Mouse (Mus musculus) mouse trophoblast stem cell (cell line): ENCODE data around the gene Sept1.

Experiments used
- in situ Hi-C, 2 experiments: fragments of 300-500 bp; cut with MseI, MboI; formaldehyde crosslinking; loops; 2 replicates in 1 of 2; 3 replicates in 1 of 2; pipeline ENCODE4 v1.15.1; 2025

Sept1 gene

DNA sequence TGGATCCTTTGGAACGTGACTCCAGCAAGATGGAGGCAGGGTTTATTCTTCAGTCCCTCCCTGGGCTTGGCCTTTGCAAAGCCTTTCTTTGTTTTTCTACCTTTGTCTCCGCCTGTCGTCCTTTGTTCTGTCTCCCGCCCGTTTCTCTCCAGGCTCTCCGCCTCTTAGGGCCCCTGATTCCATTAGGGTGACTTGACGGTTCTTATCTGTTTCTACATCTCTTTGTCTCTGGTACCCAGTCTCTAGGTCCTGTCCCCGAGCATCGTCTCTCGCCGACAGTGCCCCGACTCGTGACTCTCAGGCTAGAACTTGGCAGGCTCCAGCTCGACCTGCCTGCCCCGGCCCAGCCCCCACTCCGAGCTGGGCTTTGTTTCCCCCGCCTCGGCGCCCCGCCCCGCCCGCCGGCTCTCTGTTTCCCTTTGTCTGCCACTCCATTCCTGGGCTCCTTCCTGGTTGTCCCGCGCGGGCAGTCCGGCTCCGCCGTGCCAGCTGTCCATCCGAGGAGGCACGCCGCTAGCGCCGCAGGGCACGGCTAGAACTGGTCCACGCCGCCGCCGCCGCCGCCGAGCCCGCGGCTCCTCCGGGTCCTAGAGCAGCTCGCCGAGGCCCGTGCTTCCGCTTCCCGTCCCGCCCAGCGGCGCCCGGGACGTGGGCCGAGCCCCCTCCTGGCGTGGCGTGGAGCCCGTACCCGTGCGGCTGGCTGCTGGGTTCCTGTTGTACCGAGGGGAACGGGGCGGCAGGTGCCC, at the start of gene Sept1, which contains the start of gene Zfp553:
Gene Sept1, minus strand, starts transcription at position 509 of the 746 bp plus-strand sequence.
Gene Zfp553, plus strand, starts transcription at position 440 of the 746 bp plus-strand sequence.
- in situ Hi-C loops = no loop called here

DNA sequence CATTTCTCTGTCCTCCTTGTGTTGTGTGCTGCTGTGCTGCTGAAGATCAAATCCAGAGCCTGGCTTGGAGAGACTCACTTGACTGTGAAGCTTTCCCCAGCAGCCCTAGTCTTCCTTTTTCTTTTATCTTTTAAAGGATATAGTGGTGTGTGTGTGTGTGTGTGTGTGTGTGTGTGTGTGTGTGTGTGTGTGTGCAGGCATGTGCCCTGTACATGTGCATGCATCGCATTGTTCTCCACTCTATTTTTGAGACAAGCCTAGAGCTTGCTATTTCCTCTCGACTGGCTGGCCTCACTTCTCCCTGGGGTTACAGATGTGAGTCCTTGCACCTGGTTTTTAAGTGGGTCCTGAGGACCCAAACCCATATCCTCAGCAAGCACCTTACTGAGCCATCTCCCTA, 49.3 kb upstream of the Sept1 start:
- in situ Hi-C loops = no loop called here

DNA sequence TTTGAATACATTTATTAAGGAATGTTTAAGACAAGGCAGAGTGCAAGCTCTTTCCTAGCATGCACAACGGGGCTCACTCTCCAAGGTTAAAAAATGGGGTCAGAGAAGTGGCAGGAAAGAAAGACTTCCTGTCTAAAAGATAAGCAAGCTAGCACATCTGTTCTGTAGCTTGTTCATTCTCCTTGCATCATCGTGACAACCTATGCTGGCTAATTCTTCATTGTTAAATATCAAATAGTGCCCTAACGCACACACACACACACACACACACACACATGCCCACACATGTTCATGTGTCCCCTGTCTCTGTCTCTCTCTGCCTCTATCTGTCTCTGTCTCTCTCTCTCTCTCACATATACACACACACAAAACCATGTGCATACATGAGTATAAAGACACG, 48.2 kb upstream of the Sept1 start:
- in situ Hi-C loops = no loop called here

DNA sequence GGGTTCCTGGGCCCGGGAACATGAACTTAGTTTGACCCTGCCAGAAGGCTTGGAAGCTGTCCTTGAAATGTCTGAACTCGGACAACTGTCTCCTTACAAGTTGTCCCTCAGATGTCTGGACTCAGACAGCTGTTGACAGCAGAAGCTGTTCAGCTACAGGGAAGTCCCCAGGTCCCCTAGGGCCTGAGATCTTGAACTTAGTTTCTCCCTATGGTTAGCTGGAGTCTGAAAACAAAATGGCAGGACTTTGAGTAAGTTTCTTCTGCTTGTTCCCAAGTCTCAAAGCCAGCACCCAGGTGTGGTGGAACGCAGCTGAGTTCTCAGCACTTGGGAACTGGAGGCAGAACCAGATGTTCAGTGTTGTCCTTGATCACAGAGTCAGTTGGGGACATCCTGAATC, 47.2 kb upstream of the Sept1 start:
- in situ Hi-C loops = no loop called here

DNA sequence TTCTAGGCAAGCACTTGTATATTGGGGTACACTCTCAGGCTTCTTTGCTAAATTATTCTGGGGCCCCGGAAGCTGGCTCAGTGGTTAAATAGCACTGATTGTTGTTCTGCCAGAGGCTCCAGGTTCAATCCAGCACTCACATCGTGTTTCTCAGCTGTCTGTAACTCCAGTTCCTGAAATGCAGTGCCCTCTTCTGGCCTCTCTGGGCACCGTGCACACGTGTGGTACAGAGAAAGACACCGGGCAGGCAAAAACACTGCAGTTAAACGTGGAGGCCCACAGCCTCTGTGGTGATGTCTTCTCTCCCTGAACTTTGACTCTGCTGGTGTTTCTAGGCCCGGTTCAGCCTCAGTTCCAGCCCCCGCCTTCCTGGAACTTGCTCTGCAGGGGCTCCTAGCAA, 45.4 kb upstream of the Sept1 start:
- in situ Hi-C loops = no loop called here

DNA sequence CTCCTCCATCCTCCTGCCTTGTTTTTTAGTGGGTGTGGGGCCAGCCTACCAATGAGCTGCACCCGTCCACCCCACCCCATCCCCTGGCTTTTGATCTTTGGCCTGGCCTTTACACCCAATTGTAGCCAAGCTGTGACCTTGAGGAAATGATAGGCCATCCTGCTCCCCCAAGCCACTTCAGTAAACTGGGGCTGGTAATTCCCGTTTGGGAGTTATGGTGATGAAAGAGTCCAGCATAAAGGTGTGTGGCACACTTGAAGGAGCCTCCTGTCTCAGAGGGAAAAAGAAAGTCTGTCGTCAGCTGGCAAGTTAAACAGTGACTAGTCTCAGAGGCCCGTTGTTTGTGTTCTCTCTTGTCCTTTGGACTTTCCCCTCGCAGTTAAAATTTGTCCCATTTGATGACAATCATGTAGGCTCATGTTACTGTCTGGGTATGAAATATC, 43.6 kb upstream of the Sept1 start:
- in situ Hi-C loops = no loop called here

DNA sequence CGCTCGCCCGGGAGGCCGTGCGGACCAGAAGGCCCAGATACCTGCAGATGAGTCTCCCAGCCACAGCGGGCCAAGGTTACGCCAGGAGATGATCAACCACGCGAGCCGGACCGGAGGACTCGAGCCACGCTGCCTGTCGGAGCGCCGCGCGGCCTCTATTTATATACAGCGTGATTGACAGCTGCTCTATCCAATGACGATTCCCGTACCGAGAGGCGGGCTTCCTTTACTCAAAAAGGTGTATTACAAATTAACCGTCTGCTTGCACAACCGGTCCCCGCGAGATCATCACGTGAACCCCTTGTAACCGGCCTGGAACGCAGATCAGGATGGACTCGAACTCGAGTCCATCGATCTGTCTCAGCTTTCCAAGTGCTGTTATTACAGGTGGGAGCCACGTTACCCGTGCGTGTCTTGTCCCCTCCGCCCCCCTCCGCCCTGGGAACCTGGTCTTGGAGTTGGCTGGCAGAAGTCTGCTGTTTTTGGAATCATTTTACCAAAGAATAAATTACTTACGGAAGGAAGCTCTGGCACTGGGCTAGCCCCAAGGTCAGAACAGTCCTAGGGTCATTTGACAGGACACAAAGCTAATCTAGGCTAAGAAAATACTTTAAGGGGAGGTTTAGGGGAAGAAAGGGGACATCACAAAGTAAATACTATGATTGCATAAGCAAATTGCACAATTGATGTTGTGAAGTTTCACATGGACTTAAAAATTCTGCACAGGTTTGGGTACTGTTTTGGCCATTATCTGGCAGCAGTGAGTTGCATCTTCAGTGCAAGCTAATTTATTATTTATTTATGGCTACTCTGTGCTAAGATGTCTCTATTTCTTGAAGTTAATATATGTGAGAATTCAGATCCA, 41.2 kb upstream of the Sept1 start, which contains the start of gene Sephs2:
Gene Sephs2, minus strand, starts transcription at position 131 of the 865 bp plus-strand sequence.
- in situ Hi-C loops = no loop called here

DNA sequence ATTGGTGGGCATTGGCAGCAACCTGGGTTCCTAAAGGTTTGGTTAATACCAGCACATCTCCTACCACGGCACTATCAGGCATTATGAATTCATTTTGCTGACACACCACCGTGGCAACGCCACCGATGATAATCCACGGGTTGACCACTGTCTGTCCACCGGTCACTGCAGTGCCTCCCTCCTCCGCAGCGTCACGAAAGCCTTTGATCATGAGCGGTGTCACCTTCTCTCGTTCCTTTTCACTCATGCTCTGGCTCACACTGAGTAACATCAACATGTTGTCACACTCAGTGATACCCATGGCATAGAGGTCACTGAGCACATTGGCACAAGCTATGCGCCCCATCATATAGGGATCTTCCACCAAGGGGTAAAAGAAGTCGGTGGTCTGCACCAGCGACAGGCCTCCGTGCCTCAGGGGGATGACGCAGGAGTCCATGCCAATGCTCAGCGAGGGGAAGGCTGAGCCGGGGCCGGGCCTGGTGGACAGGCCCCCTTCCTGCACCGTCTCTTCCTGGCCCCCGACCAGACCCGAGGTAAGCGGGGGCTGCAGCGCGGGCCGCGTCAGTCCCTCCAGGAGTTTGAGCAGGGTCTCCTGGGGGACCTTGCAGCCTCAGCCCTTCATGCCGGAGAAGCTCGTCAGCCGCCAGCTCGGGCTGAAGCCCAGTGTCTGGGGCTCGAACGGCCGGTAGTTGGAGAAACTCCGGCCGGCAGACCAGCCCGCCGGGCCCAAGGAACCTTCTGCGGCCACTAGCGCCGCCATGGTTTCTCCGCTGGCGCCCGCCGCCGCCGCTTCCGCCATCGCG, 40.4 kb upstream of the Sept1 start:
- in situ Hi-C loops = no loop called here

DNA sequence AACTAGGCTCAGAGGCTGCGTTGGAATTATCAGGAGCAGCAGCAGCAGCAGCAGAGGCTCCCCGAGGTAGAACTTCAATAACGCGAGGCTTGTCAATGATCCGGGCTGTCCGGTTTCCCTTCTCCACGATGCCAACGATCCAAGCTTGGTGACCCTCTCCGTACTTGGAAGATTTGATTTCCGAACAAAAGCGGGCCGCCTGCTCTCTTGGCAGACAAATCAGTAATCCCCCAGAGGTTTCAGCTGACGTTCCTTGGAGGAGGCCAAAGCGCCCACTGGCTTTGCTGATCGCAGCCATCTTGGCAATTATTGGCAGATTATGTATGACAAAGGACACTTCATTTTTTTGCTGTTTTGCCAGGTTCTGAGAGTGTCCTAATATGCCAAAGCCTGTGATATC, 39.6 kb upstream of the Sept1 start:
- in situ Hi-C loops = no loop called here

DNA sequence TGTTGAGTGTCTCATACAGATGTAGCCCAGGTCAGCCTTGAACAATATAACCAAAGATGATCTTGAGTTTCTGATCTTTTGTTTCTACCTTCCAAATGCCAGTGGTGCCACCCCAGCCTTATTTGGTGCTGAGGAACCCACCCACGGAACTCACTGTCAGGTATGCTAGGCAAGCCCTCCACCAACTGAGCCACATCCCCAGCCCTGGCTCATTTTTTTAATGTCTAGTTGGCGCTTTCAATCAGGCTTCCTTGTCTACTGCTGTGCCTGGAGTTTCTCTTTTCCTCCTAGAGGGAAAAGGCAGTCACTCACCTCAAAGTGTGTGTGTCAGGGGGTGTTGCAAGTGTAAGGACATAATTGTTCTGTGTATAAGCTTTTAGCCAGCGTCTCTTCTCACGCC, 38.2 kb upstream of the Sept1 start:
- in situ Hi-C loops = no loop called here

DNA sequence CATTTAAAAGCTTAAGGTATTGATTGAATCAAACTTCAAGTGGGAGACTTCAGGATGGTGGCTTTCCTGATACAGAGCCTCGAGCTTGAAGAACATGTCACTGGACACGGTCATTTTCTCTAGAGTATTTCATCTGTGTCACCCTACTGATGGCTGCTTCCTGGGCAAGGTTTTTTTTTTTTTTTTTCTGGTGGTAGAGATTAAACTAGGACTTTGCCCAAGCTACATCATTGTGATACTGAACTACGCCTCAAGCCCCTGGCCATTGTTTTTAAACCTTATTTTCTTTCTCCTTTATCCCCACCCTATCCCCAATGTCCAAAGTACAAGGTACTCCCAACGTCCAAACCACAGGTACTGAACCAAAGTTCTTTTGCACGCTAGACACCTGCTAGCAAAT, 37.7 kb upstream of the Sept1 start:
- in situ Hi-C loops = no loop called here

DNA sequence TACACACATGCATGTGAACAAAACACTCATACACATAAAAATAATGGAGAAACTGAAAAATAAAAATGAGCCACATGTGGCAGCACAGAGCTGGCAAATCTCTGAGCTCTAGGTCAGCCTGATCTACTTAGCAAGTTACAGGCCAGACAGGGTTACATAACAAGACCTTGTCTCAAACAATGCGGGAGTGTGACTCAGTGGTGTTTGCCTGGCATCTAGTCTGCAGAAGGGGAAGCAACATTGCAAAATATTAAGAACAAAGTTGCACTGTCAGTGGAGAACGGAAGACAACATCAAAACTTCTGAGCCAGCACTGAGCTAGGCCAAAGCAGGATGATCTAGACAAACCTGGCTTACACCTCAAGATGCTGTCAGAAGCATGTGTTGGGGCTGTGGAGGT, 37.3 kb upstream of the Sept1 start:
- in situ Hi-C loops = no loop called here

DNA sequence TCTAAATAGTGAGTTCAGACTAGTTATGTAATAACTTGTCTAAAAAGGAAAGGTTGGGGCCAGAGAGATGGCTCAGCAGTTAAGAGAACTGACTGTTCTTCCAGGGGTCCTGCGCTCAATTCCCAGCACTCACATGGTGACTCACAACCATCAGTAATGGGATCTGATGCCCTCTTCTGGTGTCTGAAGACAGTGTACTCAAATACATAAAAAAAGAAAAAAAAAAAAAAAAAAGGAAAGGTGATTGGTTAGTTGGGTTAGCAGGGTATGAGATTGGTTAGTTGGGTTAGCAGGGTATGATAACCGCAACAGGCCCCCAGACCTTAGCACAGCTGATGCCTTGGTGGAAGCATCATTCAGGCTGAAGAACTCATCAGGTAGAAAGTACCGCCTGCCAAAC, 30.6 kb upstream of the Sept1 start:
- in situ Hi-C loops = no loop called here

DNA sequence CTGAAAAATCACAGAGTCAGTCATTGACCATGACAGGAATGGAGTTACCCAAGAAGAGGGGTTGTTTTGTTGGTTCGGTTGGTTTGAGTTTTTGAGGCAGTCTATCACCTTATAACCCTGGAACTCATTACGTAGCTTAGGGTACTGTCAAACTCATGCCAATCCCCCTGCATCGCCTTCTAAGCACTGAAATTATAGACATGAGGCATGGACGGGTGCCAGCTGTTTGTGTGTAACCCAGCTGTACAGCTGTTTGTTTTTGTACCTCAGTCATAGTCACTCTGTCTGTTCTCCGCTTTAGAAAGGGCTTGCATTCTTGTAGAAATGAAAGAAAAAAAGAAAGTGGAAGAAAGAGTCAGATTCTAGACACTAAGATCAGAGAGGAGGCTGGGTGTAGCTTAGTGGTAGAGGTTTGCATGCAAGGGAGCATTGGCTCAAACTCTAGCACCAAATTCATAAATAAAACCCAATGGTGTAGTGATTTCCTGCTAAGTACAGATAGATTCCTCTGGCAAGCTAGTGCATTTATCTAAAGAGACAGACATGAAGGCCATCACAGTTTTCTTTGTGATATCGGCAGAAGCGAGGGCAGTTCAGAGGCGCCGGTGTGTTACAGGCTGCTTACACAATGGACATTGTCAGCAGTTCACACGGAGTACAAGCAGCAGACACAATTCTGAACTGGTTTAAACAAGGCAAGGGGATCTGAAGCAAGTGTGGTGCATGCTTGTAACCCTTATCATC, 29.5 kb upstream of the Sept1 start:
- in situ Hi-C loops = no loop called here

DNA sequence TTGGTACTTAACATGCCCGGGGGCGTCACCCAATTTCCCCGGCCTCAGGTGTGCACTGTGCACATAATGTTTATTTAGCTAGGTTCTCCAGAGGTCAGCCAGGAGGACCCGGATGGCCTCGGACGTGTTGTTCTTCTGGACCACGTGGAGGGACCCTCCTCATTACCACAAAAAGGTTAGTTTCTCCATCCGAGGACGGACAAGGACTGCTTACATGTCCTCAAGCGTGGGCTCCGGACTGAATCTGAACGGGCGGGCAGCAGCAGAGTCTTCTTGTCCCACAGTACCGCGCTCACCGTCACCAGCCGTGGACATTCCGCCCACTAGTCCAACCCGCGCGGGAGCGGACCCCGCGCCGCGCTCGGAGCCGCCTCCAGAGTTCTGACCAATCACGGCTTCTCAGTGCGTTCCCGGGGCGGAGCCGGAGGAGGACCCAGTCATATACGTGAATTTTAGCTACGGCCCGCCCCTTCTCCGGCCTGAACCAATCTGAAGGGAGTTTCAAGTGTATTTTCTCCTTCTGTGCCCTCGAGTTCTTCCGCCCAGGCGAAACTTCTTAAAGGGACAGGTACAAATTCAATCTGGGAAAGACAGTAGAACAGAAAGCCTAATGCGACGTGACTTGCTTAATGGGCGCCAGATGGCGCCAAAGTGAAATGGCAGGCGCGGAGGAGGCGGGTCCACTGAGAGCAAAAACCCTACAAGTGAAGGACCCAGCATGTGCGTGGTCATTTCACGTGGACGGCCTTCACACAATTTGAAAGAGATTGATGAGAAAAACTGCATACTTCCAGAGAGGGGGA, 27.6 kb upstream of the Sept1 start, which contains the start of gene Dctpp1:
Gene Dctpp1, minus strand, starts transcription at position 401 of the 803 bp plus-strand sequence.
- in situ Hi-C loops = no loop called here

DNA sequence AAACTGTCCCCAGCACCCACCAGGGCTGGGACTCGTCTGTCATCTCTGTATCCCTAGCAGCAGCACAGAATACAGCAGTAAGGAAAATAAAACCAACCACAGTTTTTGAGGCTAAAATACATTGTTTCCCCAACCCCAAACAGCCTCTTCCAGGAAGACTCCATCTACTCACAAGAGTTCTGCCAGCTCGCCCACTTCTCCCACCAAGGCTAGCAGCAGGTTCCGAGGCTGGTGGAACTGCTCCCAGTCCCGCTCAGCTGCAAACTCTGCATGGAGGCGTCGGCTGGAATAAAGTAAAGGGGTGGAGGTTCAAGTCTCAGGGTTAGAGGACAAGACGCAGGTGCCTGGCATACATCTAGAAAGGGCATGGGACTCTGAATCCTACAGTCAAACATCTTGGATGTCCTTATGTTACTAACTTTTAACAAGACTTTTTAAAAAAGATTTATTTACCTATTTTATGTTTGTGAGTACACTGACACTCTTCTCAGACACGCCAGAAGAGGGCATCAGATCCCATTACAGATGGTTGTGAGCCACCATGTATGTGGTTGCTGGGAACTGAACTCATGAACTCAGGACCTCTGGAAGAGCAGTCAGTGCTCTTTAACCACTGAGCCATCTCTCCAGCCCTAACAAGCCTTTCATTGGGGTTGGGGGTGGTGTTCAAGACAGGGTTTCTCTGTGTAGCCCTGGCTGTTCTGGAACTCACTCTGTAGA, 26.4 kb upstream of the Sept1 start:
- in situ Hi-C loops = no loop called here

DNA sequence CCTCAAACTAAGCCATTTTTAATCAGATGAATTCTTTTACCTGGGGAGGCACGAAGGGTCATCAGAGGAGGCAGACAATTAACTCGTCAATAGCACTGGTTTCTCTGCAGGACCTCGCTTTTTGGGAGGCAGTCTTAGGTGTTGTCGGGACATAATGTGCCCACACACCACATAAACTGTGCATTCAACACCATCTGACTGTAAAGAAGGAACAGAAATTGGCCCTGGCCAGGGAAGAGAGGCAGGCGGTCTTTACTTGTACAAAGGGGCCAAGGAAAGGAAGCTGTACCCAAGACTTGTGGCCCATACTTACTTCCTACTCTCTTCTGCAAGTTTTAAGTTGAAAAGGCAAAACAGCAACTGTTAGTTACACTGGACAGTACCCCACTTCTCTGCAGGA, 23.6 kb upstream of the Sept1 start:
- in situ Hi-C loops = no loop called here

DNA sequence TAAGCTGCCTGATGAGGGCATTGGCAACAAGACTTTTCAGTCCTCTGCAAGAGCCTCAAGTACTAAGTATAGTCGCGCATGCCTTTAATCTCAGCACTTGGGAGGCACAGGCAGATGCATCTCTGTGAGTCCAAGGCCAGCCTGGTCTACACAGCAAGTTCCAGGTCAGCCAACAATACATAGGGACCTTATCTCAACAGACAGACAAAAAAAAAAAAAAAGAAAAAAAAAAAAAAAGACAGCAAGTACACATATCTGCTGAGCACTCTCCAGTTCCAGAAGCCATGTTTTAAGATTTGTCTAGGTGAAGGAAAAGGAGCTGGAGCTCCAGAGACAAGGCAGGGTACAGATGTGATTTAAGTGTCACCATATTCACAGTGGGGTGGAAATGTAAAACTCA, 23.0 kb upstream of the Sept1 start:
- in situ Hi-C loops = no loop called here

DNA sequence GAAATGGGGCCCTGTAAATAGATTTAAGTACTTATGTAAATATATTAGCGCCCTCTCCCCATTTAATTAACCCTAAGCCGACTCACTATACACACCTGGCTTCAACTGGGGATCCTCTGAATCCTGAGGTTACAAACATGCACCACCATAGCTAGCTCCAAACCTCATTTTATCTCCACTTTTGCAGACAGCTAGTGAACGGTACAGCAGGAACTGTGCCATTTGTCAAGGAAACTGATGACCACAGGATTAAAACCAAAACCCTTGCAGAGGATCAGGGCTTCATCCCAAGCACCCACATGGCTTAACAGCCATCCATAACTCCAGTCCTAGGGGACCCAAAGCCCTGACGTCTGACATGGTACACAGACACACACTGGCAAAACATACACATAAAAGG, 22.1 kb upstream of the Sept1 start:
- in situ Hi-C loops = no loop called here
